Mouse (Mus musculus): ENCODE data around the gene Cybb. TPM values are rescaled to one million over a fixed set of nuclear protein-coding genes. Genes with fewer than 3 reads are reported as not detected.

Gene Cybb
- polyA plus RNA-seq, 1 experiment = not detected

- Histone ChIP-seq H3K4me3 (ENCODE audit: low read depth, low read length) (no peak overlapping the region), H3K27me3 (ENCODE audit: control insufficient read depth, insufficient read depth, low read length, poor library complexity, severe bottlenecking) (no peaks in the 10 kb centered on the region), H3K9me3 (replicated peaks; ENCODE audit: control insufficient read depth, insufficient read depth, low read length, poor library complexity, severe bottlenecking) (no peaks in the 10 kb centered on the region), H3K9ac (ENCODE audit: low read depth, poor library complexity, severe bottlenecking) (no peak overlapping the region), H3K36me3 (ENCODE audit: control insufficient read depth, insufficient read depth, low read length, poor library complexity, severe bottlenecking) (no peaks in the 10 kb centered on the region), H3K27ac (ENCODE audit: insufficient read depth, low read length) (no peak overlapping the region), H3K4me1 (ENCODE audit: control insufficient read depth, insufficient read depth, low read length) (no peaks in the 10 kb centered on the region)
- no peak for TF ChIP-seq POLR2A (IDR thresholded peaks at IDR 0.05; ENCODE audit: insufficient read depth, low read length)
- TF ChIP-seq EP300 (IDR thresholded peaks at IDR 0.05; ENCODE audit: insufficient read depth, low read depth, low read length) = no peak
- TF ChIP-seq CTCF (IDR thresholded peaks at IDR 0.05; ENCODE audit: low read depth, low read length) = no peak
Observed at GRCm38 (mm10) chrX:9413889-9414288, 73.7 kb downstream of the Cybb start.

Other genes with a start within 250 kb of the Cybb start
- gene Gm14862, start 230.9 kb downstream of the Cybb start, polyA plus RNA-seq (2011; ENCODE audit: insufficient read depth, insufficient read length, low read depth, missing spikeins) = not detected in 2 replicates
- gene Xk, start 215.0 kb downstream of the Cybb start, polyA plus RNA-seq (2011; ENCODE audit: insufficient read depth, insufficient read length, low read depth, missing spikeins) = 7.0 and 7.4 TPM in 2 replicates
- not detected in 2 replicates for gene H2al1m, start 204.0 kb downstream of the Cybb start, polyA plus RNA-seq (2011; ENCODE audit: insufficient read depth, insufficient read length, low read depth, missing spikeins)
- gene H2al1k, start 137.1 kb downstream of the Cybb start, polyA plus RNA-seq (2011; ENCODE audit: insufficient read depth, insufficient read length, low read depth, missing spikeins) = not detected in 2 replicates
- gene H2al1o, start 84.6 kb upstream of the Cybb start, polyA plus RNA-seq (2011; ENCODE audit: insufficient read depth, insufficient read length, low read depth, missing spikeins) = not detected in 2 replicates
- 50.2 and 62.4 TPM in 2 replicates for gene Dynlt3, start 175.2 kb upstream of the Cybb start, polyA plus RNA-seq (2011; ENCODE audit: insufficient read depth, insufficient read length, low read depth, missing spikeins)

All from ES-Bruce4 (cell line).